Mouse (Mus musculus): ENCODE results near the gene Nhsl1.
"Not testable (repeated sequence)": the region's sequence is repeated elsewhere in the genome, so short reads cannot be mapped to it uniquely, and the experiment has no call there.

Nhsl1 gene

GRCm38 (mm10) chr10:18547381-18547780 lies 228.6 kb downstream of the Nhsl1 start:
- DNase-seq: no peak

GRCm38 (mm10) chr10:18549321-18550216 lies 230.8 kb downstream of the Nhsl1 start:
- DNase-seq: no peak

GRCm38 (mm10) chr10:18559076-18559475 lies 240.3 kb downstream of the Nhsl1 start:
- not testable (repeated sequence) for DNase-seq

- DNase-seq: no peak
Measured at GRCm38 (mm10) chr10:18561445-18561844, 242.7 kb downstream of the Nhsl1 start.

- DNase-seq: peak; percentile 18 to 70
Measured at GRCm38 (mm10) chr10:18562940-18563339, 244.2 kb downstream of the Nhsl1 start.

GRCm38 (mm10) chr10:18572581-18572980 lies 253.8 kb downstream of the Nhsl1 start:
- peak in 1 of 2 experiments; percentile 13 for DNase-seq
